Mouse (Mus musculus) embryonic facial prominence, embryonic 13.5 days (tissue): ENCODE data around the gene Fbln7. TPM values are rescaled to one million over a fixed set of nuclear protein-coding genes. Genes with fewer than 3 reads are reported as not detected.

Source experiments
- ATAC-seq: fragments of 200-750 bp; cut with Nextera tagmentation; 2 replicates; pipeline ENCODE4 v1.8.0; 2017; ENCODE audit warnings: low read depth; ENCODE audit not compliant: insufficient number of reproducible peaks, insufficient read depth, low FRiP score, low TSS enrichment
- H3K27ac ChIP-seq: fragments of 300-500 bp; sonication (generic); 2 replicates; pipeline ENCODE4 v1.5.1; 2015; ENCODE audit warnings: moderate library complexity, mild to moderate bottlenecking, inconsistent platforms
- H3K27me3 ChIP-seq: fragments of 300-500 bp; sonication (generic); 2 replicates; pipeline ENCODE4 v1.6.1; 2015; ENCODE audit warnings: mild to moderate bottlenecking, inconsistent platforms
- H3K36me3 ChIP-seq: fragments of 300-500 bp; sonication (generic); 2 replicates; pipeline ENCODE4 v1.6.1; 2015; ENCODE audit warnings: mild to moderate bottlenecking, inconsistent platforms
- H3K4me1 ChIP-seq: fragments of 300-500 bp; sonication (generic); 2 replicates; pipeline ENCODE4 v1.6.1; 2015; ENCODE audit warnings: inconsistent platforms
- H3K4me2 ChIP-seq: fragments of 300-500 bp; sonication (generic); 2 replicates; pipeline ENCODE4 v1.6.1; 2015; ENCODE audit warnings: moderate library complexity, mild to moderate bottlenecking, inconsistent platforms
- H3K4me3 ChIP-seq: fragments of 300-500 bp; sonication (generic); 2 replicates; pipeline ENCODE4 v1.5.1; 2015; ENCODE audit warnings: mild to moderate bottlenecking, inconsistent platforms
- H3K9ac ChIP-seq: fragments of 300-500 bp; sonication (generic); 2 replicates; pipeline ENCODE4 v1.6.1; 2015; ENCODE audit warnings: mild to moderate bottlenecking, inconsistent platforms
- H3K9me3 ChIP-seq: fragments of 300-500 bp; sonication (generic); 2 replicates; pipeline ENCODE4 v1.6.1; 2016; ENCODE audit warnings: inconsistent platforms
- WGBS: fragments of 180-500 bp; shearing (Covaris S2); methylation state at CpG from one replicate; pipeline ENCODE4 v1.1.7; 2015; ENCODE audit warnings: mixed read lengths; 5-methylcytosine and 5-hydroxymethylcytosine counted together
- polyA plus RNA-seq: library from polyadenylated mRNA; unstranded; fragments of >200 nt; fragmentation: Nextera tagmentation; extraction: Ambion mirVana; gene quantifications from 2 replicates; pipeline ENCODE4 v1.2.1, GENCODE M21; 2015

Fbln7 gene
- polyA plus RNA-seq, 1 experiment from 2014 or later: 2.9 TPM

DNA sequence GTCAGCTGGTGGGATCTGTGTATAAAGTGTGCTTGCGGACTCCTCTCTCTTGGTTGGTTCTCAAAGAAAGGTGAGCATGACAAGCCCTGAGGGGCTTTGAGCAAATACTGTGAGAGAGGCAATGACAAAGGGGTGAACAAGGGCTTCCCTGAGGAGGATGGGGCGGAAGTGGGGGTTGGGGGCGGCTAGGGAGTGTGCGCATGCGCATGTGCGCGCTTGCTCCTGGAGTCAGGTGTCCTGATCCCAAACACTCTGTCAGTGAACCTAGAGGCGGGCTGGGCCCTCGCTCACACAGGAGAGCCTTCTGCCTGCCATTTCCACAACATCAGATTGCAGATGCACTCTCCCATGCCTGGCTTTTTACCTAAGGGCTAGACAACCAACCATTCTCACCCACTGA, 9.5 kb downstream of the Fbln7 start:
- no peak for ATAC-seq
- H3K9me3 ChIP-seq: no peaks in the 10 kb centered on the region
- WGBS: 84% methylated on average over 9 of the region's 9 CpGs
- no peak overlapping the region for H3K4me2 ChIP-seq
- H3K4me1 ChIP-seq: no peaks in the 10 kb centered on the region
- H3K36me3 ChIP-seq: no peaks in the 10 kb centered on the region
- no peak overlapping the region for H3K9ac ChIP-seq
- no peak overlapping the region for H3K4me3 ChIP-seq
- H3K27me3 ChIP-seq: no peaks in the 10 kb centered on the region
- no peak overlapping the region for H3K27ac ChIP-seq

DNA sequence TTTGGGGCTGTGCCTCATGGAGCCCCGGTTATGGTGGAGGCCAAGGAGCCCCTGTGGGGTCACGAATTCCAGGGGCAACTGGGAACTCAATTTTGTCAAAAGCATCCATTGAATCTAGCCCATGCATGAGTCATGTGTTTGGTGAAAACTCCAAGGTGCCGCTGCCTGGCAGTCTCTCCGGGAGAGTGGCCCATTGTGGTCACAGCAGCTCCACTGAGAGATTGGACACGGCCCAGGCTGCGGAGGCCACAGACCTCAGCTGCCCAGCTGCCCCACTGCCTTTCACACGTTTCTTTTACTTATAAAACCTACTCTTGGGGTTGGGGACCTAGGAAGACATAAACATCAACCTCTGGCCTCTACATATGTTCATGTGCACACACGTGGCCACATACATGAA, 12.7 kb downstream of the Fbln7 start:
- Histone ChIP-seq H3K9ac (no peak overlapping the region), H3K27ac (no peak overlapping the region), H3K4me1 (no peaks in the 10 kb centered on the region), H3K9me3 (no peaks in the 10 kb centered on the region), H3K4me3 (no peak overlapping the region), H3K4me2 (no peak overlapping the region), H3K36me3 (no peaks in the 10 kb centered on the region), H3K27me3 (no peaks in the 10 kb centered on the region)
- ATAC-seq: no peak
- 82% methylated on average over 8 of the region's 8 CpGs for WGBS

DNA sequence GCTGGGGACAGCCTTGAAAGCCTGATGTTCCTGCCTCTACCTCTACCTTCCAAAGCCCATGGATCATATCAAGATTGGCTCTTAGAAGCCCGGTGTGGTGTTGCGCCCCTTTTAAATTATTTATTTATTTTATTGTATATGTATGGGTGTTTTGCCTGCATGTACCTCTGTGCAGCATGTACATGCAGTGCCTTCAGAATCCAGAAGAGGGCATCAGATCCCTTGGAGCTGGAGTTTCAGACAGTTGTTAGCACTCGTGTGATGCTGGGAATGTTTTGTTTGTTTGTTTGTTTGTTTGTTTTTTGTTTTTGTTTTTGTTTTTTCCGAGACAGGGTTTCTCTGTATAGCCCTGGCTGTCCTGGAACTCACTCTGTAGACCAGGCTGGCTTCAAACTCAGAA, 18.5 kb downstream of the Fbln7 start:
- H3K9ac ChIP-seq: no peak overlapping the region
- WGBS: 68% methylated on average over 4 of the region's 4 CpGs
- no peak for ATAC-seq
- H3K4me2 ChIP-seq: no peak overlapping the region
- no peaks in the 10 kb centered on the region for H3K4me1 ChIP-seq
- H3K27ac ChIP-seq: no peak overlapping the region
- H3K36me3 ChIP-seq: no peaks in the 10 kb centered on the region
- no peaks in the 10 kb centered on the region for H3K27me3 ChIP-seq
- H3K9me3 ChIP-seq: no peaks in the 10 kb centered on the region
- H3K4me3 ChIP-seq: no peak overlapping the region

DNA sequence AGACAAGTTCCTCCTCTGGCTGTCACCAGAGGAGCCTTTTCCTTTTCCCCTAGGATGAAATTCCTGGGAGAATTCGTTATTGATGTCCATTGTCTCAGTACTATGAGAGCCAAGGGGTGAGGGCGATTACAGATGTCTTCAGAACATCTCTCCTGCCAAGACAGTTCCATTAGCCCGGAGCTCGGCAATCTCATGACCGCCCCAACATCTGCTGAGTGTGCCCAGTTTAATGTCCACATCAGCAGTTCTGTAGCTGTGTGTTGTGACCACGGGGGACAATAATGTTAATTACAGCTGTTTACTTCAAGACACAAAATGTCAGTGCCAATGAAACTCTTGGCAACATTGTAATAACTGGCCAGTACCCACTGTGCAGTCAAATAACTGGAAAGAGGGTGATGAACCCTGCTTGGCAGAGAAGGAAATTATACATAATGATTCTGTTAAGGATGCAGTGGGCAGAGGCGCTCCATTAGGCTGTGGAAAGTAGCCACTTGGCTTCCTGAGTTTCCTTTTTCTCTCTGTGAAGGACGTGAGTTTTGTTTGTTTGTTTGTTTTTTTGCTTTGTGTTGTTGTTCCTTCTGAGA, 22.5 kb downstream of the Fbln7 start:
- H3K27me3 ChIP-seq: no peaks in the 10 kb centered on the region
- H3K4me3 ChIP-seq: no peak overlapping the region
- H3K9me3 ChIP-seq: no peaks in the 10 kb centered on the region
- H3K36me3 ChIP-seq: no peaks in the 10 kb centered on the region
- no peak for ATAC-seq
- 82% methylated on average over 8 of the region's 8 CpGs for WGBS
- no peaks in the 10 kb centered on the region for H3K4me1 ChIP-seq
- H3K4me2 ChIP-seq: no peak overlapping the region
- H3K27ac ChIP-seq: no peak overlapping the region
- no peak overlapping the region for H3K9ac ChIP-seq

DNA sequence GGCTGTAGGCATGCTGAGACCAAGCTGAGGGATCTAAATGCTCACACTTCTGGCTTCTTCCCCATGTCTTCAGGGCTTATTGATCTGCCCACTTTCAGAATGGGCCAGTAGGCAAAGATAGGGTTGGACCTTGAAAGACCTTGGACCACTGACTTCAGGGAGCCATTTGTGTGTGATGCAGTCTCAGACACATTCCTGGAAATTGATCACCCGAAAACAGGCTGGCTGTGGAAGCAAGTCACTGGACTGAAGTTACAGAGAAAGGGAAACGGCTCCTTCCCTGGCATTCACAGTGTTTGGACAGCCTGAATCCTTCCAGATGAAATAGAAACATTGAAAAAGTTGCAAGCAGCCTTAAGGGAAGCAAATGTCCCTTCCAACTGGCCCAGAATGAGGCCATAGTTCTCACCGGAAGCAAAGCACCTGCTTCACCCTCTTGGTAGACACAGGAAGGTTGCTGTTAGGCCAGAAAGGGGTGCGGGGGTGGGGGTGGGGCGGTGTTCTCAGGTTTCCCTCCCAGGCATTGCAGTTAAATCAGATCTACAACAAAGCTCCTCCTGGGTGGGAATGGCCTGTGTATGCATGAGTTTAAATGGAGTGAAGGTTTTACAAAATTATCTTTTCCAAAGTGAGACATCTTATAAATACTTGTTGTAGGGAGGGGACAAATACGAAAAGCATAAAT, 25.2 kb downstream of the Fbln7 start:
- Histone ChIP-seq H3K27me3 (peaks cover 9% of the 10 kb centered on the region; the same call in 1 of the 2 replicates), H3K9ac (no peak overlapping the region), H3K36me3 (no peaks in the 10 kb centered on the region), H3K4me1 (0 out of 2 replicates have a peak, but pooled peaks cover 3% of the 10 kb centered on the region), H3K27ac (peak overlapping the region; percentile 28; the same call in 1 of the 2 replicates), H3K4me2 (no peak overlapping the region), H3K4me3 (no peak overlapping the region), H3K9me3 (no peaks in the 10 kb centered on the region)
- WGBS: 52% methylated on average over 6 of the region's 6 CpGs
- ATAC-seq: no peak

DNA sequence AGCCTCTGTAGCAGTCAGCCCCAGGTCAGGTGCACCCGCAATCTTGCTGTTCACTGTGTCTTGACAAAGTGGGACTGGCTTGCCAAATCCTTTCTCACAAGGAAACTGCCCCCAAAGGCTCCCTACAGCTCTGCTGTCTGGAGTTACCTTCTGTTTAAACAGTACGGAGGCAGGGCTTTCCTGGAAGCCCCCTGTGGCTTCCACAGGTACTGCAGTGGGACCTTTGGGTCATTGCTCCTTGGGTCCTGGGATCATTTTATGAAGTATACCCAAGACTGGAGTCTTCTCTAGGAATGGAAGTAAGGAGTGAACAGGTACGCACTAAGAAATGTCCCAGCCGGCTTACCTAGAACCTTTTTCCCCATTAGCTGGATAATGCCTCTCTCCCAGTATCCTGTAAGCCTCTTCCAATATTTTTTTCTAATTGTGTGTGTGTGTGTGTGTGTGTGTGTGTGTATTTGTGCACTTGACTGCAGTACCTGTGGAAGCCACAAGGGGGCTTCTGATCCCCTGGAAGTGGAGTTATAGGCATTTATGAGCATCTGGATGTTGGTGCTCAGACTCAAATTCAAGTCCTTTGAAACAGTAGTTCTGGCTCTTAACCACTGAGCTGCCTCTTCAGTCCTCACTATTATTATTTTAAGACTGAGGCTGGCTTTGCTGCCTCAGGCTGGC, 28.0 kb downstream of the Fbln7 start:
- Histone ChIP-seq H3K4me1 (0 out of 2 replicates have a peak, but pooled peaks cover 3% of the 10 kb centered on the region), H3K9me3 (no peaks in the 10 kb centered on the region), H3K27me3 (peaks cover 10% of the 10 kb centered on the region; the same call in 1 of the 2 replicates), H3K36me3 (no peaks in the 10 kb centered on the region), H3K4me2 (no peak overlapping the region), H3K4me3 (no peak overlapping the region), H3K9ac (no peak overlapping the region), H3K27ac (no peak overlapping the region)
- WGBS: 82% methylated on average over 4 of the region's 4 CpGs
- ATAC-seq: no peak

DNA sequence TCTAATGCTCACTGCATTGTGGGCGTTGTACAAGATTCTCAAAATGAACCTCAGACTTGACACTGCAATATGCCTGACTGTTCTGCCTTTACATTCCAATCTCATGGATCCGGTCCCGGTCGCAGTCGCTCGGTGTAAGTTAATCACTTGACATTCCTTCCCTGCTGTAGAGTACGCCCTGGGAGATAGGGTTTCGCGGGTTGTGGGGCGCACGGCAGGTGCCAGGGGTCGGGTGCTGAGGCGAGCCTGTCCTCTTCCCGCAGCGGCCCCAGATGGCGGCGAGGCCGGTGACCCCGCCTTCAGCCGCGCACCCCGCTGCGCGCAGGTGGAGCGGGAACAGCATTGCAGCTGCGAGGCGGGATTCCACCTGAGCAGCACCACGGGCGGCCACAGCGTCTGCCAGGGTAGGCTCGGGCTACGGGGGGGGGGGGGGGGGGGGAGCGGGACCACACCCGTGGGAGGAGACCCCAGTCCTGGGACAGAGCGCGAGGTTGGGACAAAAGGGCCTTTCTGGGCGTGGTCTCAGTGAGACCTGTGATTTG, 29.5 kb downstream of the Fbln7 start:
- Histone ChIP-seq H3K27me3 (peaks cover 10% of the 10 kb centered on the region; the same call in 1 of the 2 replicates), H3K4me1 (0 out of 2 replicates have a peak, but pooled peaks cover 3% of the 10 kb centered on the region), H3K36me3 (no peaks in the 10 kb centered on the region), H3K4me3 (peak overlapping the region; percentile 41), H3K9me3 (no peaks in the 10 kb centered on the region), H3K27ac (no peak overlapping the region), H3K4me2 (peak overlapping the region; percentile 75), H3K9ac (peak overlapping the region; percentile 51; the same call in 1 of the 2 replicates)
- ATAC-seq: no peak
- WGBS: 2% methylated on average over 35 of the region's 37 CpGs

DNA sequence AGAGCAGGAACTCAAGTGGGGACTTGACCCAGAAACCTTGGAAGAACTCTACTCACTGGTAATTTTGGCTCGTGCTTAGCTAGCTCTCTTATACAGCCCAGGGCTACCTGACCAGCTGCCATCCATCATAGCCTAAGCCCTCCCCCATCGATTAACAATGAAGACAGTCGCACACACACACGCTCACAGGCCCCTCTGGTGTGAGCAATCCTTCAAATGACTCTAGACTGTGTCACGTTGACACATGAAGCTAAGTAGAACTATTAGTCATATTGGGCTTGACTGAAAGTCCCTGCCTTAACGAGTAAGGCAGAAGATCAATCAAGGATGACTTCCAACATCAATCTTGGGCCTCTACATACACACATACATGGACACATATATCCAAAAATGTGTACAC, 40.1 kb downstream of the Fbln7 start:
- no peak overlapping the region for H3K4me2 ChIP-seq
- peaks cover 8% of the 10 kb centered on the region for H3K9me3 ChIP-seq
- H3K4me1 ChIP-seq: no peaks in the 10 kb centered on the region
- no peak overlapping the region for H3K27ac ChIP-seq
- no peak overlapping the region for H3K9ac ChIP-seq
- ATAC-seq: no peak
- no peaks in the 10 kb centered on the region for H3K36me3 ChIP-seq
- H3K4me3 ChIP-seq: no peak overlapping the region
- WGBS: 83% methylated on average over 6 of the region's 6 CpGs
- no peaks in the 10 kb centered on the region for H3K27me3 ChIP-seq

DNA sequence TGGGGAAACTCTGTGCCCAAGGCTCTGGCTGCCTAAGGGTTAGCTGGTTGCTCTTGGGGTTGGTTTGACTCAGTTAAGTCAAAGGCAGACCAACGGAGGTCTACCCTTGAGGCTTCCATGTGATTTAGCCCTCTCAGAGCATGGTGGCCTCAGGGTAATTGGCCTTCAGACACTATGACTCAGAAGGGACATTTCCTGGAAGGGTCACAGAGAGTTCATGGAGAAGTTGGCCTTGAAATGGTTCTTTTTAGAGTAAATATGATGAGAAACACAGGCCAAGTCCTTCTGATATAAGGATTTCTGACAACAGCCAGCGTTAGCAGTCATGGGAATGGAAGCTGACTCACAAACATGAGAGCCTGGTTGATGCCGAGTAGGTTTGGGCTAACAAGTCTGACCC, 40.9 kb downstream of the Fbln7 start:
- no peaks in the 10 kb centered on the region for H3K27me3 ChIP-seq
- peaks cover 8% of the 10 kb centered on the region for H3K9me3 ChIP-seq
- no peak overlapping the region for H3K9ac ChIP-seq
- no peaks in the 10 kb centered on the region for H3K36me3 ChIP-seq
- no peak for ATAC-seq
- 76% methylated on average over 3 of the region's 3 CpGs for whole genome bisulfite sequencing
- peaks cover 3% of the 10 kb centered on the region; the same call in 1 of the 2 replicates for H3K4me1 ChIP-seq
- H3K27ac ChIP-seq: no peak overlapping the region
- no peak overlapping the region for H3K4me2 ChIP-seq
- H3K4me3 ChIP-seq: no peak overlapping the region

DNA sequence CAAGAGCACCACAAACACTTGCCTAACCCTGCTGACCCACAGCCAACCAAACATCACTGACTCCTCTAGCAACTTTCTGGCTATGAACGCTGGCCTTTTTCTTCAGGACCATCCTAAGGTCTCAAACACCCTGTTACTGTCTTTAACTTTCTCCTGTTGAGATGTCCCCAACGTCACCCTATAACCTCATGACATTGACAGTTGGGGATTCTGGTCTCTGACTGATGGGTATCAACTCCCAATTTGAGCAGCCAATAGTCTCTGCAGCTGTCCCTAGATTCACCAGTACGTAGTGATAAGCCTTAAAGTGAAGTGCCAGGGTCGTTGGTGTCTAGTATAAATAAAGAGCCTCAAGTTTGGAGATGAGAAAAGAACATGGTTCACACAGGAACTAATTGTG, 52.2 kb downstream of the Fbln7 start:
- ATAC-seq: no peak

DNA sequence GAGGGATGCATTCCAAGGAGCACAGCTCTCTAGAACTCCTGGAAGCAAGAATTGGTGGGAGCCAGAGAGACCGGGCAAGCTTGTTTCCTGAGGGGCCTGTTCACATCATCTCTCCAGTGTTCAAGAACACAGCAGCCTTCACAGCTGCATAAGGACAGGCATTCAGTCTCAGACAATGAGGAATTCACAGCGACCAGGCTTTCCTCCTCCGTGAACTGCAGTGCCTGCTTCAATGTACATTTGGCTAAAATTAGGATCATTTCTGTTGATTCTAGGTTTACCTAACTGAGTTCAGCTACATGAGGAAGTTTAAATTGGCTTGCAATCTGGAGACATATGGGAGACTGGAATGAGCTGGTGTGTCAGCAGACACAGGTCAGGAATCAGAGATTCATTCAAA, 53.7 kb downstream of the Fbln7 start:
- no peaks in the 10 kb centered on the region for H3K4me1 ChIP-seq
- no peaks in the 10 kb centered on the region for H3K27me3 ChIP-seq
- no peaks in the 10 kb centered on the region for H3K9me3 ChIP-seq
- no peak for ATAC-seq
- WGBS: 25% methylated on average over 3 of the region's 3 CpGs
- no peaks in the 10 kb centered on the region for H3K36me3 ChIP-seq
- no peak overlapping the region for H3K4me2 ChIP-seq
- H3K9ac ChIP-seq: no peak overlapping the region
- H3K27ac ChIP-seq: no peak overlapping the region
- H3K4me3 ChIP-seq: no peak overlapping the region

More for the DNA sequence above, 52.2 kb downstream of the Fbln7 start:
- Histone ChIP-seq H3K4me3 (no peak overlapping the region), H3K36me3 (no peaks in the 10 kb centered on the region), H3K27ac (no peak overlapping the region), H3K9me3 (no peaks in the 10 kb centered on the region), H3K4me1 (no peaks in the 10 kb centered on the region), H3K9ac (no peak overlapping the region), H3K27me3 (no peaks in the 10 kb centered on the region), H3K4me2 (no peak overlapping the region)
- WGBS: 80% methylated on average over 4 of the region's 4 CpGs
